Mouse (Mus musculus): Measurements from ENCODE around the gene Ndufaf3. TPM values are rescaled to one million over a fixed set of nuclear protein-coding genes. Genes with fewer than 3 reads are reported as not detected.

The Ndufaf3 gene
- polyA plus RNA-seq, 1 experiment, result 63.0 TPM

DNA sequence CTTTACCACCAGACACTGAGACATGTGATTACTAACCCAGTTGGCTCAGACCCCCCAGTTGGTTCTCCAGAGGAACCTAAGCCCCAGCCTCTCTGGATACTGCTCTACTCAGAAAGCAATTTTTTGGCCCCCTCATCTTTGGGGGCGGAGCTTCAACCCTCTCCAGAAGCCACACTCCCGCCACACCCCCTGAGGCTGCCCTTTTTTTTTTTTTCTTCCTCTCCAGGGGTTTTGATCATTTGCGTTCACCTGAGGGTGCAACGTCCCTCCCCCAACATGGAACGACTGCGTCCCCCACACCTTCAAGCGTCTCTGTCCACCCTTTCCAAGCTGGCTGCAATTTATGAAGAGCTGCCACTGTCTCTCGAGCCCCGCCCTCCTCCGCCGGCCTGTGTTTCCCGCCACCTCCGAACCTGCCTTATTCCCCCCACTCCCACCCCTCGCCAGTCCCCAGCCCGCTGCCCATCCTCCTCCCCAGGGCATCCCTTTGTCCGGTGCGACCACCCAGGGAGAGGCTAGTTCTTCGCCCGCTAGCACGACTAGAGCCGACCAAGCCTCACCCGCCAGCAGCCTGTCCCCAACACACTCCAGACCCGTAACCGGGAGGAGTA, 10.8 kb upstream of the Ndufaf3 start:
- Histone ChIP-seq H3K4me3 (replicated peaks; ENCODE audit: insufficient read depth, low read depth, low read length) (peak overlapping the region; percentile 72), H3K27ac (ENCODE audit: insufficient read depth, low read length) (no peak overlapping the region), H3K27me3 (ENCODE audit: control insufficient read depth, insufficient read depth, low read length) (no peaks in the 10 kb centered on the region), H3K4me1 (ENCODE audit: control insufficient read depth, insufficient read depth, low read length) (peaks cover 7% of the 10 kb centered on the region)
- TF ChIP-seq CTCF (IDR thresholded peaks at IDR 0.05; ENCODE audit: borderline replicate concordance, insufficient read depth, low read depth, low read length) (no peak), POLR2A (IDR thresholded peaks at IDR 0.05; ENCODE audit: borderline replicate concordance, insufficient read depth, low read length) (no peak)
- under 1% methylated on average over 24 of the region's 24 CpGs for WGBS
- peak; percentile 46 to 52 for DNase-seq

DNA sequence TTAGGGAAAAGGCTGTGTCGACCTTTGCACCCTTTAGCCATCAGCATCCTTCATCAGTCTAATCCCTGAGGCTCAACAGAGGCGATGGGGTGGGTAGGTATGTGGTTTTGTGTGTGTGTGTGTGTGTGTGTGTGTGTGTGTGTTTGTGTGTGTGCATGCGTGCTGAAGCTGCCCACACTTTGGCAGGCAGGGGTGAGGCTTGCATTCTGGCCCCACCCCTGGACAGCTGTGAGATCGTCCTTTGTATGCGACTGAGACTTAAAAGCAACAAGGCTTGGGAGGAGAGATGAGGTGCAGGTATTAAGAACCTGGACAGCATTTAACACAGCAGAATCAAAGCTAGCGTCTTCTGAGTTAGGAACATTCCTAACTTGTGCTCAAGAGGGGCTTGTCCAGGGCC, 9.8 kb upstream of the Ndufaf3 start:
- no peak for DNase-seq
- Histone ChIP-seq H3K27ac (ENCODE audit: insufficient read depth, low read length) (no peak overlapping the region), H3K4me3 (replicated peaks; ENCODE audit: insufficient read depth, low read depth, low read length) (no peak overlapping the region), H3K4me1 (ENCODE audit: control insufficient read depth, insufficient read depth, low read length) (peaks cover 7% of the 10 kb centered on the region), H3K27me3 (ENCODE audit: control insufficient read depth, insufficient read depth, low read length) (no peaks in the 10 kb centered on the region)
- WGBS, result 43% methylated on average over 6 of the region's 6 CpGs
- TF ChIP-seq POLR2A (IDR thresholded peaks at IDR 0.05; ENCODE audit: borderline replicate concordance, insufficient read depth, low read length) (no peak), CTCF (IDR thresholded peaks at IDR 0.05; ENCODE audit: borderline replicate concordance, insufficient read depth, low read depth, low read length) (no peak)

DNA sequence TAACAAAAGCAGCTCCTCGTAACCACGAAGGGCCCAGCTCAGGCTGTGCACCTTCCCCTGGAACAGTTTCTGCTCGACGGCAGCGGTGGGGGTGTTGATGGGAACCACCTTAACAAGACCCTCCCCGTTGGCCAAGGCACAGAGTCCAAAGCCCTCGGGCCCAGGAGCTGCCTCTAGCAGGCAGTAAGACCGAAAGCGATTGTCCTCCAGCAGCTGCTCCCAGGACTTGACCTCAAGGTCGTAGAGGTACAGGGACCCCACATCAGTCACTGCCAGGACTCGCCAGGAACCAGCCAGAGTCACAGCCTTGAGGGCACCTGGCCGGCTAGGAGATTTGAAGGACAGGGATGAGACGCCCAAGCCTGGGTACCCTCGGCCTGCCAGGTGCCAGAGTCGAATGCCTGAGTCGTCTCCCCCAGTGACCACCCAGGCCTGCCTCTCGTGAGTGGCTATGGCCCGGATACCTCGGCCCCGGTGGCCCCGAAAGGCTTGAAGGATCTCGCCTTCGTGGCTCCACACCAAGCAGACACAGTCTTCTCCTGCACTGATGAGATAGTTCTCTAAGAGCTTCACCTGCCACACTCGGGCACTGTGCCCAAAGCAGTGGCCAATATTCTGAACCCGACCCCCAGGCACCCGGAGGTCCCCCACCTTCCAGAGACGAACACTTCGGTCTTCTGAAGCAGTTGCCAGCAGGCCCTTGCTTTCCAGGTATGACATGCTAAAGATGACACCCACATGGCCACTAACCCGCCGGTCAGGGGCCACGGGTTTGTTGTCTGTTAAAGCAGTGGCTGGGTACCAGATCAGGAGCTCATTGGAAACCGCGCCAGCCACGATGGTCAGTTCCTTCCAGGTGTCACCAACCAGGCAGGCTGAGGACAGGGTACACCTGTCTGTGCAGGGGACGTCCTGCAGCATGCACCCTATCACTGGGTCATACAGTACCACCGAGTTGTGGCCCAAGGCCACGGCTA, 8.4 kb upstream of the Ndufaf3 start:
- Histone ChIP-seq H3K27me3 (ENCODE audit: control insufficient read depth, insufficient read depth, low read length) (no peaks in the 10 kb centered on the region), H3K4me3 (replicated peaks; ENCODE audit: insufficient read depth, low read depth, low read length) (no peak overlapping the region), H3K27ac (ENCODE audit: insufficient read depth, low read length) (no peak overlapping the region), H3K4me1 (ENCODE audit: control insufficient read depth, insufficient read depth, low read length) (peaks cover 7% of the 10 kb centered on the region)
- TF ChIP-seq CTCF (IDR thresholded peaks at IDR 0.05; ENCODE audit: borderline replicate concordance, insufficient read depth, low read depth, low read length) (no peak), POLR2A (IDR thresholded peaks at IDR 0.05; ENCODE audit: borderline replicate concordance, insufficient read depth, low read length) (no peak)
- WGBS, result 75% methylated on average over 37 of the region's 37 CpGs
- no peak for DNase-seq

DNA sequence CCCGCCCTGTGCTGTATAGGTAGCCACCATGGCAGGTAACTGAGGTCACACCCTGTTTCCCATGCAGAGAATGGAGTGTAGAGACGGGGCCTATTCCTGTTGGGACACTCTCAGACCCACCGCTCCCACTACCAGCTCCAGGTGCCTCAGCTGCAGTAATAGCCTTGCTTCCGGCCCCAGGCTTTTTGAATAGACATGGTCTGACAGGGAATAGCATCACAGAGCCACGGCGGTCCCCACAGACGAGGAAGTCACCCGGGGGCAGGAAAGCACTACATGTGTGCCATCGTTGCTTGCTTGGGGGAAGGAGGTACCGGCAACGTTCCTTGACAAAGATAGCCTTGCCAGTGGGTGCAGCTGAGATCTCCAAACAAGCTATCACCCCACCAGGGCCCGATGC, 7.7 kb upstream of the Ndufaf3 start:
- no peak overlapping the region for H3K27ac ChIP-seq (ENCODE audit: insufficient read depth, low read length)
- H3K27me3 ChIP-seq (ENCODE audit: control insufficient read depth, insufficient read depth, low read length), result no peaks in the 10 kb centered on the region
- no peak for TF ChIP-seq CTCF (IDR thresholded peaks at IDR 0.05; ENCODE audit: borderline replicate concordance, insufficient read depth, low read depth, low read length)
- TF ChIP-seq POLR2A (IDR thresholded peaks at IDR 0.05; ENCODE audit: borderline replicate concordance, insufficient read depth, low read length), result no peak
- DNase-seq, result no peak
- 81% methylated on average over 12 of the region's 12 CpGs for WGBS
- peaks cover 7% of the 10 kb centered on the region for H3K4me1 ChIP-seq (ENCODE audit: control insufficient read depth, insufficient read depth, low read length)
- H3K4me3 ChIP-seq (replicated peaks; ENCODE audit: insufficient read depth, low read depth, low read length), result no peak overlapping the region

DNA sequence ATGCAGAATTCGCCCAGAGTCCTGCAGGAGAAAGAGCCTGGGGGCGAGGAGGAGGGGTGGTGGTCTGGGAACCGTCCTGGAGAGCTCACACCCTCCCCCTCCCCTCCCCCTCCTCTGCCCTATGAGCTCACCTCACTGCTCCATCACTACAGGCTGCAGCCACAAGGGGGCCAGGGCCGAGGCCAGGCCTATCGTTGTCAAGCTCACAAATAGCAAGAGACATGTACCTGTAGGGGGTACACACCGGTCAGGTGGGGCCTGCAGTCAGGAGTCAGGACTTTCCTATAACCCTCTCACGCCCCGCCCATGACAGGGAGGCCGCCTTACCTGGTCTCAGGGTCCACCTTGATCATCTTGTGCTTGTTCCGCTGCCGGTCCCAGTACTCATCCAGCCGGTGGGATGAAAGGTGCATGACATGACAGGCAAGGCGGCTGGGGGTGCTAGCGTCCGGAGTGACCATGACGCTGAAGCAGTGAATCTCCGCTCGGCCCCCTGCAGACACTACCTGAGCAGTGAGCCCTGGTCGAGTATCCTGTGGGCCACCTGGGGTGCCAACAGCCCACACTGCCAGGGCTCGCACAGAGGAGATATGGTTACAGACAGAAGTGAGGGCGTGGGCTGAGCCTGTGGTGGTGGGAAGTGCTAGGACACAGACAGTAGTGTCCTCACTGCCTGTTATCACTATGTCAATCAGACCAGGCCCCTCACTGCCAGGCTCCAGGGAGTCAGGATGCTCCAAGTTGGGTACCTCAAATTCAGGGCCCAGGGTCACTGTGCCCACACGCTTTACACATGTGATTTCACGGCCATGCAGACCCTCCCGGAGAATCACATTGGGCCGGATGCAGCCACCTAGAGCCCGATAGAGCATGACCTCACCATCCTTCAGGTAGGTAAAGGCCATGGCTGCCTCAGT, 6.8 kb upstream of the Ndufaf3 start:
- no peak overlapping the region for H3K4me3 ChIP-seq (replicated peaks; ENCODE audit: insufficient read depth, low read depth, low read length)
- TF ChIP-seq POLR2A (IDR thresholded peaks at IDR 0.05; ENCODE audit: borderline replicate concordance, insufficient read depth, low read length) (no peak), CTCF (IDR thresholded peaks at IDR 0.05; ENCODE audit: borderline replicate concordance, insufficient read depth, low read depth, low read length) (peak; percentile 50)
- DNase-seq, result peak; percentile 56 to 57
- peaks cover 5% of the 10 kb centered on the region for H3K4me1 ChIP-seq (ENCODE audit: control insufficient read depth, insufficient read depth, low read length)
- WGBS, result 49% methylated on average over 26 of the region's 26 CpGs
- no peaks in the 10 kb centered on the region for H3K27me3 ChIP-seq (ENCODE audit: control insufficient read depth, insufficient read depth, low read length)
- no peak overlapping the region for H3K27ac ChIP-seq (ENCODE audit: insufficient read depth, low read length)

- TF ChIP-seq CTCF (IDR thresholded peaks at IDR 0.05; ENCODE audit: borderline replicate concordance, insufficient read depth, low read depth, low read length) (no peak), POLR2A (IDR thresholded peaks at IDR 0.05; ENCODE audit: borderline replicate concordance, insufficient read depth, low read length) (no peak)
- Histone ChIP-seq H3K4me1 (ENCODE audit: control insufficient read depth, insufficient read depth, low read length) (peaks cover 4% of the 10 kb centered on the region; the same call in 1 of the 2 replicates), H3K4me3 (replicated peaks; ENCODE audit: insufficient read depth, low read depth, low read length) (no peak overlapping the region), H3K27ac (ENCODE audit: insufficient read depth, low read length) (no peak overlapping the region), H3K27me3 (ENCODE audit: control insufficient read depth, insufficient read depth, low read length) (no peaks in the 10 kb centered on the region)
- no peak for DNase-seq
- WGBS, result 77% methylated on average over 10 of the region's 10 CpGs
Measured at GRCm38 (mm10) chr9:108572321-108572720, 5.1 kb upstream of the Ndufaf3 start.

GRCm38 (mm10) chr9:108571401-108571973, 4.3 kb upstream of the Ndufaf3 start:
- TF ChIP-seq CTCF (IDR thresholded peaks at IDR 0.05; ENCODE audit: borderline replicate concordance, insufficient read depth, low read depth, low read length) (no peak), POLR2A (IDR thresholded peaks at IDR 0.05; ENCODE audit: borderline replicate concordance, insufficient read depth, low read length) (no peak)
- Histone ChIP-seq H3K4me1 (ENCODE audit: control insufficient read depth, insufficient read depth, low read length) (peaks cover 4% of the 10 kb centered on the region; the same call in 1 of the 2 replicates), H3K27me3 (ENCODE audit: control insufficient read depth, insufficient read depth, low read length) (no peaks in the 10 kb centered on the region), H3K27ac (ENCODE audit: insufficient read depth, low read length) (no peak overlapping the region), H3K4me3 (replicated peaks; ENCODE audit: insufficient read depth, low read depth, low read length) (no peak overlapping the region)
- DNase-seq, result no peak
- 90% methylated on average over 16 of the region's 16 CpGs for WGBS

Measured in cerebellum, adult 2 months (tissue).